Mouse (Mus musculus) neural tube, embryonic 12.5 days (tissue): Measurements from ENCODE around the gene Gm10306. TPM values are rescaled to one million over a fixed set of nuclear protein-coding genes. Genes with fewer than 3 reads are reported as not detected.

Source experiments
- ATAC-seq: fragments of 200-750 bp; cut with Nextera tagmentation; 2 replicates; pipeline ENCODE4 v1.8.0; 2017; ENCODE audit warnings: low read depth, mild to moderate bottlenecking, moderate TSS enrichment, moderate library complexity; ENCODE audit not compliant: low FRiP score
- H3K27ac ChIP-seq: fragments of 300-500 bp; sonication (generic); 2 replicates; pipeline ENCODE4 v1.5.1; 2016
- H3K27me3 ChIP-seq: fragments of 300-500 bp; sonication (generic); replicated peaks from 2 replicates; pipeline ENCODE4 v1.6.1; 2016; ENCODE audit warnings: mild to moderate bottlenecking
- H3K36me3 ChIP-seq: fragments of 300-500 bp; sonication (generic); 2 replicates; pipeline ENCODE4 v1.6.1; 2016; ENCODE audit warnings: mild to moderate bottlenecking
- H3K4me1 ChIP-seq: fragments of 300-500 bp; sonication (generic); 2 replicates; pipeline ENCODE4 v1.6.1; 2016
- H3K4me2 ChIP-seq: fragments of 300-500 bp; sonication (generic); replicated peaks from 2 replicates; pipeline ENCODE4 v1.6.1; 2016; ENCODE audit warnings: mild to moderate bottlenecking
- H3K4me3 ChIP-seq: fragments of 300-500 bp; sonication (generic); 2 replicates; pipeline ENCODE4 v1.5.1; 2016
- H3K9ac ChIP-seq: fragments of 300-500 bp; sonication (generic); 2 replicates; pipeline ENCODE4 v1.6.1; 2016; ENCODE audit warnings: mild to moderate bottlenecking
- H3K9me3 ChIP-seq: fragments of 300-500 bp; sonication (generic); 2 replicates; pipeline ENCODE4 v1.6.1; 2016; ENCODE audit warnings: mild to moderate bottlenecking
- WGBS: fragments of 180-500 bp; shearing (Covaris S2); methylation state at CpG from one replicate; pipeline ENCODE4 v1.1.7; 2016; 5-methylcytosine and 5-hydroxymethylcytosine counted together
- polyA plus RNA-seq: library from polyadenylated mRNA; unstranded; fragments of >200 nt; fragmentation: Nextera tagmentation; extraction: Ambion mirVana; gene quantifications from 2 replicates; pipeline ENCODE4 v1.2.1, GENCODE M21; 2016

Gene Gm10306
- polyA plus RNA-seq = not detected in 2 replicates

GRCm38 (mm10) chr4:94556265-94557054, at the start of gene Gm10306, which contains the start of gene Caap1:
Gene Gm10306, plus strand, starts transcription at chr4:94556546.
Gene Caap1, minus strand, starts transcription at chr4:94556796.
- Histone ChIP-seq H3K36me3 (no peaks in the 10 kb centered on the region), H3K9ac (peak within 1 kb of the TSS; percentile 88), H3K27me3 (no peaks in the 10 kb centered on the region), H3K4me2 (peak within 1 kb of the TSS; percentile 71), H3K4me3 (peak within 1 kb of the TSS; percentile 94), H3K9me3 (no peaks in the 10 kb centered on the region), H3K4me1 (peaks cover 8% of the 10 kb centered on the region; the same call in 1 of the 2 replicates), H3K27ac (peak within 1 kb of the TSS; percentile 65; the same call in 1 of the 2 replicates)
- WGBS = 1% methylated on average over 83 of the region's 83 CpGs
- peak; percentile 98 for ATAC-seq

- WGBS = 83% methylated on average over 3 of the region's 3 CpGs
- H3K9ac ChIP-seq = no peak overlapping the region
- no peak overlapping the region for H3K4me2 ChIP-seq
- no peak for ATAC-seq
- H3K4me3 ChIP-seq = no peak overlapping the region
- H3K36me3 ChIP-seq = peaks cover 10% of the 10 kb centered on the region
- no peaks in the 10 kb centered on the region for H3K27me3 ChIP-seq
- H3K27ac ChIP-seq = no peak overlapping the region
- H3K4me1 ChIP-seq = no peaks in the 10 kb centered on the region
- no peaks in the 10 kb centered on the region for H3K9me3 ChIP-seq
Measured at GRCm38 (mm10) chr4:94515366-94515765, 41.0 kb upstream of the Gm10306 start.

GRCm38 (mm10) chr4:94517631-94518030, 38.7 kb upstream of the Gm10306 start:
- 70% methylated on average over 4 of the region's 4 CpGs for WGBS
- no peak for ATAC-seq
- H3K27ac ChIP-seq = no peak overlapping the region
- no peaks in the 10 kb centered on the region for H3K27me3 ChIP-seq
- no peak overlapping the region for H3K4me2 ChIP-seq
- no peaks in the 10 kb centered on the region for H3K9me3 ChIP-seq
- no peak overlapping the region for H3K4me3 ChIP-seq
- no peaks in the 10 kb centered on the region for H3K4me1 ChIP-seq
- H3K9ac ChIP-seq = no peak overlapping the region
- H3K36me3 ChIP-seq = no peaks in the 10 kb centered on the region

- H3K4me2 ChIP-seq = no peak overlapping the region
- no peak for ATAC-seq
- H3K4me3 ChIP-seq = no peak overlapping the region
- no peaks in the 10 kb centered on the region for H3K36me3 ChIP-seq
- H3K4me1 ChIP-seq = no peaks in the 10 kb centered on the region
- no peaks in the 10 kb centered on the region for H3K27me3 ChIP-seq
- H3K27ac ChIP-seq = no peak overlapping the region
- H3K9me3 ChIP-seq = no peaks in the 10 kb centered on the region
- H3K9ac ChIP-seq = no peak overlapping the region
Measured at GRCm38 (mm10) chr4:94523321-94523720, 33.0 kb upstream of the Gm10306 start.

- Histone ChIP-seq H3K27ac (no peak overlapping the region), H3K9ac (no peak overlapping the region), H3K36me3 (no peaks in the 10 kb centered on the region), H3K4me3 (no peak overlapping the region), H3K4me2 (no peak overlapping the region), H3K4me1 (no peaks in the 10 kb centered on the region), H3K9me3 (no peaks in the 10 kb centered on the region), H3K27me3 (no peaks in the 10 kb centered on the region)
- 92% methylated on average over 1 of the region's 1 CpGs for WGBS
- no peak for ATAC-seq
Measured at GRCm38 (mm10) chr4:94529448-94529847, 26.9 kb upstream of the Gm10306 start.

GRCm38 (mm10) chr4:94533205-94533604, 23.1 kb upstream of the Gm10306 start:
- H3K27ac ChIP-seq = no peak overlapping the region
- H3K27me3 ChIP-seq = no peaks in the 10 kb centered on the region
- no peaks in the 10 kb centered on the region for H3K4me1 ChIP-seq
- no peaks in the 10 kb centered on the region for H3K9me3 ChIP-seq
- no peaks in the 10 kb centered on the region; the same call in 1 of the 2 replicates for H3K36me3 ChIP-seq
- no peak for ATAC-seq
- H3K9ac ChIP-seq = no peak overlapping the region
- H3K4me2 ChIP-seq = no peak overlapping the region
- H3K4me3 ChIP-seq = no peak overlapping the region

GRCm38 (mm10) chr4:94543041-94543440, 13.3 kb upstream of the Gm10306 start:
- WGBS = 93% methylated on average over 4 of the region's 4 CpGs
- Histone ChIP-seq H3K9me3 (no peaks in the 10 kb centered on the region), H3K36me3 (peaks cover 20% of the 10 kb centered on the region), H3K27ac (no peak overlapping the region), H3K4me2 (no peak overlapping the region), H3K4me3 (no peak overlapping the region), H3K9ac (no peak overlapping the region), H3K27me3 (no peaks in the 10 kb centered on the region), H3K4me1 (no peaks in the 10 kb centered on the region)
- no peak for ATAC-seq

GRCm38 (mm10) chr4:94544321-94544720, 12.0 kb upstream of the Gm10306 start:
- no peak overlapping the region for H3K4me3 ChIP-seq
- no peaks in the 10 kb centered on the region for H3K27me3 ChIP-seq
- H3K4me2 ChIP-seq = no peak overlapping the region
- H3K27ac ChIP-seq = no peak overlapping the region
- H3K4me1 ChIP-seq = no peaks in the 10 kb centered on the region
- H3K9me3 ChIP-seq = no peaks in the 10 kb centered on the region
- H3K36me3 ChIP-seq = peaks cover 14% of the 10 kb centered on the region
- WGBS = 58% methylated on average over 7 of the region's 7 CpGs
- H3K9ac ChIP-seq = no peak overlapping the region
- no peak for ATAC-seq

- H3K27ac ChIP-seq = no peak overlapping the region
- H3K9ac ChIP-seq = no peak overlapping the region
- no peaks in the 10 kb centered on the region for H3K27me3 ChIP-seq
- no peak overlapping the region for H3K4me3 ChIP-seq
- peak overlapping the region; percentile 71 for H3K4me2 ChIP-seq
- 94% methylated on average over 5 of the region's 5 CpGs for whole genome bisulfite sequencing
- ATAC-seq = no peak
- no peaks in the 10 kb centered on the region for H3K36me3 ChIP-seq
- no peaks in the 10 kb centered on the region for H3K9me3 ChIP-seq
- peaks cover 8% of the 10 kb centered on the region; the same call in 1 of the 2 replicates for H3K4me1 ChIP-seq
Measured at GRCm38 (mm10) chr4:94554955-94555494, 1.3 kb upstream of the Gm10306 start.

GRCm38 (mm10) chr4:94557145-94557544, 799 bp downstream of the Gm10306 start:
- WGBS = 77% methylated on average over 7 of the region's 7 CpGs
- Histone ChIP-seq H3K9ac (no peak overlapping the region), H3K4me3 (no peak overlapping the region), H3K27ac (no peak overlapping the region), H3K9me3 (no peaks in the 10 kb centered on the region), H3K4me1 (peaks cover 8% of the 10 kb centered on the region; the same call in 1 of the 2 replicates), H3K36me3 (no peaks in the 10 kb centered on the region), H3K4me2 (no peak overlapping the region), H3K27me3 (no peaks in the 10 kb centered on the region)
- ATAC-seq = peak; percentile 25; the same call in 1 of the 2 replicates

GRCm38 (mm10) chr4:94559266-94559665, 2.9 kb downstream of the Gm10306 start:
- Histone ChIP-seq H3K4me2 (no peak overlapping the region), H3K9me3 (no peaks in the 10 kb centered on the region), H3K36me3 (no peaks in the 10 kb centered on the region), H3K27me3 (no peaks in the 10 kb centered on the region), H3K4me1 (peaks cover 8% of the 10 kb centered on the region; the same call in 1 of the 2 replicates), H3K9ac (no peak overlapping the region), H3K4me3 (no peak overlapping the region), H3K27ac (no peak overlapping the region)
- no peak for ATAC-seq
- 20% methylated on average over 2 of the region's 2 CpGs for WGBS

GRCm38 (mm10) chr4:94560316-94560715, 4.0 kb downstream of the Gm10306 start:
- no peak overlapping the region for H3K9ac ChIP-seq
- H3K36me3 ChIP-seq = no peaks in the 10 kb centered on the region
- H3K4me1 ChIP-seq = peaks cover 4% of the 10 kb centered on the region; the same call in 1 of the 2 replicates
- WGBS = 86% methylated on average over 1 of the region's 1 CpGs
- no peaks in the 10 kb centered on the region for H3K27me3 ChIP-seq
- no peak for ATAC-seq
- no peaks in the 10 kb centered on the region for H3K9me3 ChIP-seq
- no peak overlapping the region for H3K4me2 ChIP-seq
- H3K4me3 ChIP-seq = no peak overlapping the region
- H3K27ac ChIP-seq = no peak overlapping the region
